Mouse (Mus musculus) kidney, adult 2 months (tissue): Measurements from ENCODE around the gene Carmil1.
"Not testable (repeated sequence)": the region's sequence is repeated elsewhere in the genome, so short reads cannot be mapped to it uniquely, and the experiment has no call there.

ENCODE experiments used
- CTCF ChIP-seq: fragments of 200-500 bp; conservative IDR thresholded peaks from 2 replicates; pipeline ENCODE4 v1.5.1; 2011; ENCODE audit warnings: low read depth, mild to moderate bottlenecking, control low read depth, low read length, moderate library complexity, mixed read lengths; ENCODE audit not compliant: insufficient read depth, insufficient read length
- POLR2A ChIP-seq: fragments of 200-500 bp; IDR thresholded peaks from one replicate; pipeline ENCODE4 v1.6.1; 2011; ENCODE audit warnings: low read depth, low read length, control low read depth

DNA sequence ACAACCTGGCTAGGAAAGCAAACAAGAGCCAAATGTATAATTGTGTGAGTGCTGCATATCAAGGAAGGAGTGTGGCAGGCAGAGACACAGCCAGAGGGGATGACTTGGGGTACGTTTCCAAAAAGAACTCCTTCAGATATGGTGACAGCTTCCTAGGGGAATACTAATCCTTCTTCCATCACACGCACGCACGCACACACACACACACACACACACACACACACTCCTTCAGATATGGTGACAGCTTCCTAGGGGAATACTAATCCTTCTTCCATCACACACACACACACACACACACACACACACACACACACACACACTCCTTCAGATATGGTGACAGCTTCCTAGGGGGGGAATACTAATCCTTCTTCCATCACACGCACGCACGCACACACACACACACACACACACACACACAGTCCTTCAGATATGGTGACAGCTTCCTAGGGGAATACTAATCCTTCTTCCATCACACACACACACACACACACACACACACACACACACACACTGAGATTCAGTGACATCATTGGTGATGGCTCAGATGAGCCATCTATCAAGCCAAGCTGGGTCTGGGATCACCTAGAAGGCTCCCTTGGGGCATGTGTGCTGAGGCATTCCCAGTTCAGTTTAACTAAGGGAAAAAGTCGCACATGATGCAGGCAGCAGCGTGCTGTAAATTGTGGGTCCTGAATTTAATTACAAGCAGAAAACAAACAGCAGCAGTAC, 175.8 kb downstream of the Carmil1 start:
- not testable (repeated sequence) for TF ChIP-seq CTCF, POLR2A
